Mouse (Mus musculus) heart, embryonic 13.5 days (tissue): ENCODE results near the gene Myod1. TPM values are rescaled to one million over a fixed set of nuclear protein-coding genes. Genes with fewer than 3 reads are reported as not detected.

ENCODE experiments used
- ATAC-seq: fragments of 200-750 bp; cut with Nextera tagmentation; 2 replicates; pipeline ENCODE4 v1.8.0; 2017; ENCODE audit warnings: moderate TSS enrichment; ENCODE audit not compliant: insufficient number of reproducible peaks, low FRiP score, low TSS enrichment; ENCODE audit errors: extremely low read depth
- H3K27ac ChIP-seq: fragments of 300-500 bp; sonication (generic); replicated peaks from 2 replicates; pipeline ENCODE4 v1.5.1; 2015; ENCODE audit warnings: moderate library complexity, mild to moderate bottlenecking, inconsistent platforms
- H3K27me3 ChIP-seq: fragments of 300-500 bp; sonication (generic); replicated peaks from 2 replicates; pipeline ENCODE4 v1.6.1; 2015; ENCODE audit warnings: mild to moderate bottlenecking, inconsistent platforms
- H3K36me3 ChIP-seq: fragments of 300-500 bp; sonication (generic); 2 replicates; pipeline ENCODE4 v1.6.1; 2015; ENCODE audit warnings: mild to moderate bottlenecking, inconsistent platforms
- H3K4me1 ChIP-seq: fragments of 300-500 bp; sonication (generic); 2 replicates; pipeline ENCODE4 v1.6.1; 2015; ENCODE audit warnings: inconsistent platforms
- H3K4me2 ChIP-seq: fragments of 300-500 bp; sonication (generic); 2 replicates; pipeline ENCODE4 v1.6.1; 2015; ENCODE audit warnings: inconsistent platforms, mild to moderate bottlenecking, moderate library complexity
- H3K4me3 ChIP-seq: fragments of 300-500 bp; sonication (generic); 2 replicates; pipeline ENCODE4 v1.5.1; 2015; ENCODE audit warnings: moderate library complexity, mild to moderate bottlenecking, inconsistent platforms
- H3K9ac ChIP-seq: fragments of 300-500 bp; sonication (generic); 2 replicates; pipeline ENCODE4 v1.6.1; 2015; ENCODE audit warnings: inconsistent platforms, mild to moderate bottlenecking, moderate library complexity
- H3K9me3 ChIP-seq: fragments of 300-500 bp; sonication (generic); 2 replicates; pipeline ENCODE4 v1.6.1; 2016; ENCODE audit warnings: inconsistent platforms
- WGBS: fragments of 180-500 bp; shearing (Covaris S2); methylation state at CpG from one replicate; pipeline ENCODE4 v1.1.7; 2015; ENCODE audit warnings: mixed read lengths; 5-methylcytosine and 5-hydroxymethylcytosine counted together
- polyA plus RNA-seq: library from polyadenylated mRNA; unstranded; fragments of >200 nt; fragmentation: Nextera tagmentation; extraction: Ambion mirVana; gene quantifications from 2 replicates; pipeline ENCODE4 v1.2.1, GENCODE M21; 2015

The Myod1 gene
- 0.43 and 0.64 TPM in 2 replicates for polyA plus RNA-seq

GRCm38 (mm10) chr7:46376172-46377007 lies at the start of gene Myod1:
TSS of gene Myod1 (plus strand) at chr7:46376474.
- WGBS: 7% methylated on average over 44 of the region's 44 CpGs
- H3K27ac ChIP-seq: no peak within 1 kb of the TSS
- no peak within 1 kb of the TSS for H3K9ac ChIP-seq
- H3K4me2 ChIP-seq: peak within 1 kb of the TSS; percentile 54
- peaks cover 15% of the 10 kb centered on the region for H3K4me1 ChIP-seq
- H3K9me3 ChIP-seq: no peaks in the 10 kb centered on the region
- no peak for ATAC-seq
- H3K36me3 ChIP-seq: no peaks in the 10 kb centered on the region
- peaks cover 97% of the 10 kb centered on the region for H3K27me3 ChIP-seq
- peak within 1 kb of the TSS; percentile 34 for H3K4me3 ChIP-seq

GRCm38 (mm10) chr7:46327896-46328295 lies 48.4 kb upstream of the Myod1 start:
- H3K9me3 ChIP-seq: no peaks in the 10 kb centered on the region
- no peak overlapping the region for H3K4me2 ChIP-seq
- ATAC-seq: no peak
- no peaks in the 10 kb centered on the region for H3K4me1 ChIP-seq
- no peak overlapping the region for H3K4me3 ChIP-seq
- no peak overlapping the region for H3K27ac ChIP-seq
- WGBS: 50% methylated on average over 4 of the region's 4 CpGs
- no peak overlapping the region for H3K9ac ChIP-seq
- H3K36me3 ChIP-seq: no peaks in the 10 kb centered on the region
- no peaks in the 10 kb centered on the region; the same call in 1 of the 2 replicates for H3K27me3 ChIP-seq

DNA sequence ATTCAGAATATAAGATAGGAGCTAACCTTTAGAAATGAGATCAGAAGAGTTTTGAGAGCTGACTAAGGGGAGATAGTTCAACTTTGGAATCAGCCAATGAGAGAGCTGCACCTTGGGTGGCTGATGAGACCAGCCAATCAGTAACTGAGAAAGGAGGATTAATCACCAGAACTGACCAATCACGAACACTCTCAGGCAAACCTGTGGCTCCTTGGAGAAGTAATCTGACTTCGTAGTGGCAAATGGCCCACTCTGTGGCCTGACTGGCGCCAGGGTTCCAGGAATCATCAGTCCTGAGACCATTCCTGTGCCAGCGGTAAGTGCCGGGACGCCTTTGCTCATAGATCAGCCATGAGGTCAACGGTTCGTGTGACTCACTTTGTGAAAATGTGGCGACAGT lies 38.9 kb upstream of the Myod1 start:
- Histone ChIP-seq H3K4me2 (no peak overlapping the region), H3K27ac (no peak overlapping the region), H3K4me1 (no peaks in the 10 kb centered on the region), H3K36me3 (no peaks in the 10 kb centered on the region), H3K9ac (no peak overlapping the region), H3K9me3 (no peaks in the 10 kb centered on the region), H3K4me3 (no peak overlapping the region), H3K27me3 (peaks cover 3% of the 10 kb centered on the region)
- 85% methylated on average over 9 of the region's 9 CpGs for WGBS
- ATAC-seq: no peak

- Histone ChIP-seq H3K4me1 (no peaks in the 10 kb centered on the region), H3K9ac (no peak overlapping the region), H3K4me3 (no peak overlapping the region), H3K36me3 (no peaks in the 10 kb centered on the region), H3K4me2 (no peak overlapping the region), H3K27me3 (peaks cover 3% of the 10 kb centered on the region; the same call in 1 of the 2 replicates), H3K27ac (no peak overlapping the region), H3K9me3 (no peaks in the 10 kb centered on the region)
- WGBS: 39% methylated on average over 3 of the region's 3 CpGs
- no peak for ATAC-seq
Measured at GRCm38 (mm10) chr7:46339818-46340217, 36.5 kb upstream of the Myod1 start.

- 76% methylated on average over 5 of the region's 5 CpGs for WGBS
- Histone ChIP-seq H3K9ac (no peak overlapping the region), H3K4me1 (no peaks in the 10 kb centered on the region), H3K27ac (no peak overlapping the region), H3K27me3 (0 out of 2 replicates have a peak, but pooled peaks cover under 1% of the 10 kb centered on the region), H3K4me2 (no peak overlapping the region), H3K36me3 (no peaks in the 10 kb centered on the region), H3K4me3 (no peak overlapping the region), H3K9me3 (no peaks in the 10 kb centered on the region)
- no peak for ATAC-seq
Measured at GRCm38 (mm10) chr7:46340295-46340694, 36.0 kb upstream of the Myod1 start.

DNA sequence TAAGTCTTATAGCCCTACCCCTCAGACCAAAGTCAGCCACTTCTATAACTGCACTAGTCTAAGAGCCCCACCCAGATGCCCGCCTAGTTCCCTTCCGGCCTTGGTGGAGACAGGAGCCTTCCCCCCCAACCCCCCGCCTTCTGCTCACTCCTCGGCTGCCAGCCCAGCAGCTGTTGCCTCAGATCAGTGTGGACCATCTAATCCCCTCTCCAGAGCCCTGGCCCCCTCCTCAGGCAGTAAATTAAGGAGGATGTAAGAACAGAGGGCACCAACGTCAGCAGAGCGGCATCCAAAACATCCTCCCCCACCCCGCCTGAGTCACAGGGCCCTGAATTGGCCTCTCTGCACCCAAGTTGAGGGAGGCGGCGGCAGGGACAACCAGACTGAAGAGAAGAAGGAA lies 34.8 kb upstream of the Myod1 start:
- Histone ChIP-seq H3K4me3 (no peak overlapping the region), H3K27me3 (peaks cover 6% of the 10 kb centered on the region), H3K4me1 (no peaks in the 10 kb centered on the region), H3K27ac (no peak overlapping the region), H3K4me2 (no peak overlapping the region), H3K36me3 (no peaks in the 10 kb centered on the region), H3K9me3 (no peaks in the 10 kb centered on the region), H3K9ac (no peak overlapping the region)
- ATAC-seq: no peak
- 79% methylated on average over 9 of the region's 9 CpGs for WGBS

DNA sequence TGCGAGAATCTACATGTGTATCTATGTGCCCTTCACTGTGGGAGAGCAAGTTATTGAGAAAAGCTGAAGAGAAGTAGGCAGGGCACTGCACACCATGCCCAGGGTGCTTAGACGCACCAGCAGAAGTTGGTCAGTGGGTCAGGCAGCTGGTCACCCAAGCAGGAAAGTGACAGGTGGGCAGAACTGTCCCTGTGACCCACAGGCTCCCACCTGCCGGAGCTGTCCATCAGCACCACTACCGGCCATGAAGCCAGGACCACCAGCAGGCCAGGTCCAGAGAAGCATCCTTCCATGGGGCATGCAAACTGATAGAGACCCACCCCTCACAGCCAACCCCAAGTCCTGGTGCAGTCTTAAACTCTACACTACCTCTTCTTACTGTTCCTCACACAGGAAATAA lies 28.6 kb upstream of the Myod1 start:
- no peaks in the 10 kb centered on the region for H3K9me3 ChIP-seq
- H3K9ac ChIP-seq: no peak overlapping the region
- H3K36me3 ChIP-seq: no peaks in the 10 kb centered on the region
- ATAC-seq: no peak
- no peaks in the 10 kb centered on the region for H3K4me1 ChIP-seq
- WGBS: 52% methylated on average over 4 of the region's 4 CpGs
- H3K27ac ChIP-seq: no peak overlapping the region
- H3K27me3 ChIP-seq: peaks cover 62% of the 10 kb centered on the region
- no peak overlapping the region for H3K4me3 ChIP-seq
- no peak overlapping the region for H3K4me2 ChIP-seq

- Histone ChIP-seq H3K4me1 (no peaks in the 10 kb centered on the region), H3K36me3 (no peaks in the 10 kb centered on the region), H3K4me2 (no peak overlapping the region), H3K27me3 (peaks cover 69% of the 10 kb centered on the region), H3K9ac (no peak overlapping the region), H3K9me3 (no peaks in the 10 kb centered on the region), H3K27ac (no peak overlapping the region), H3K4me3 (no peak overlapping the region)
- 6% methylated on average over 36 of the region's 36 CpGs for WGBS
- ATAC-seq: no peak
Measured at GRCm38 (mm10) chr7:46348813-46349212, 27.5 kb upstream of the Myod1 start.

- no peak for ATAC-seq
- H3K27me3 ChIP-seq: peaks cover 69% of the 10 kb centered on the region
- H3K4me3 ChIP-seq: no peak overlapping the region
- H3K27ac ChIP-seq: no peak overlapping the region
- 47% methylated on average over 9 of the region's 9 CpGs for WGBS
- no peaks in the 10 kb centered on the region for H3K4me1 ChIP-seq
- H3K4me2 ChIP-seq: no peak overlapping the region
- H3K36me3 ChIP-seq: no peaks in the 10 kb centered on the region
- H3K9me3 ChIP-seq: no peaks in the 10 kb centered on the region
- H3K9ac ChIP-seq: no peak overlapping the region
Measured at GRCm38 (mm10) chr7:46350119-46350702, 26.1 kb upstream of the Myod1 start.

DNA sequence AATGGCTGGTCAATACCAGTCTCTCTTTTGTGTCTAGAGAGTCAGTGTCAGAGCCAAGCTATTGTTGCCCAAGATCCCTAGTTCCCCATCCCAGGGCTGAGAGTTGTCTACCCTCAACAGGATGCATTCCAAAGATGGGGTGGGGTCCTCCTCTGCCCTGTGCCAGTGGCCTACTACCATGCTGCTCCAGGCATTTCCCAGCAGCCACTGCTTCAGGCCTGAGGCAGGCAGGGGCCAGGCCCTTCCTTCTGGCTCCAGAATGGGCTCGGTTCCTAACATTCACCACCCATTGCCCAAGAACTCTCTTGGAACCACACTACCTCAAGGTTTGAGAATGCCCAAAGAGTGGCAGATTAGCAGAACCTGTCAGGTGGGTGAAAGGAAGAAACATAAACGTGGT lies 23.5 kb upstream of the Myod1 start:
- no peak overlapping the region for H3K9ac ChIP-seq
- no peaks in the 10 kb centered on the region for H3K36me3 ChIP-seq
- no peaks in the 10 kb centered on the region for H3K9me3 ChIP-seq
- no peaks in the 10 kb centered on the region for H3K4me1 ChIP-seq
- no peak overlapping the region for H3K4me3 ChIP-seq
- WGBS: 52% methylated on average over 2 of the region's 2 CpGs
- ATAC-seq: no peak
- peaks cover 69% of the 10 kb centered on the region for H3K27me3 ChIP-seq
- no peak overlapping the region for H3K4me2 ChIP-seq
- H3K27ac ChIP-seq: no peak overlapping the region

GRCm38 (mm10) chr7:46353216-46353615 lies 23.1 kb upstream of the Myod1 start:
- no peak overlapping the region for H3K27ac ChIP-seq
- H3K27me3 ChIP-seq: peaks cover 64% of the 10 kb centered on the region
- no peak for ATAC-seq
- WGBS: 57% methylated on average over 8 of the region's 8 CpGs
- H3K9me3 ChIP-seq: no peaks in the 10 kb centered on the region
- H3K4me2 ChIP-seq: no peak overlapping the region
- no peak overlapping the region for H3K9ac ChIP-seq
- H3K4me1 ChIP-seq: no peaks in the 10 kb centered on the region
- no peaks in the 10 kb centered on the region for H3K36me3 ChIP-seq
- no peak overlapping the region for H3K4me3 ChIP-seq

DNA sequence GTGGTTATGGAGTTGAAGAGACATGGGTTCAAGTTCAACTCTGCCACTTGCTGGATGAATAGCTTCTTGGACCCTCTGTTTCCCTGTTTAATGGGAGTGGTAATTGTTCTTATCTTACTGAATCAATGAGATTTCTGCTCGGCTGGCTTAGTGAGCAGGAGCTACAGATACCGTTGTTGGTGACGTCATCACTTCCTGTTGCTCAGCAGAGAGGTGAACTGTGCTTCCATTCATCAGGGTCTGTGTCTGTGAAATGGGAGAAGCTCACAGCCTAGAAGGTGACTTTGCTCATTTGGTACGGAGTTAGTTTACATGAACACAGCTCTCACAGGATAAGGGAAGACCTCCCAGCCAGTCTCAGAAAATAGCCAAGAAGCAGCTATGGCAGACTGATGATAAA lies 22.4 kb upstream of the Myod1 start:
- Histone ChIP-seq H3K9me3 (no peaks in the 10 kb centered on the region), H3K27me3 (peaks cover 63% of the 10 kb centered on the region), H3K27ac (no peak overlapping the region), H3K36me3 (no peaks in the 10 kb centered on the region), H3K9ac (no peak overlapping the region), H3K4me3 (no peak overlapping the region), H3K4me1 (no peaks in the 10 kb centered on the region), H3K4me2 (no peak overlapping the region)
- no peak for ATAC-seq
- WGBS: 37% methylated on average over 4 of the region's 4 CpGs
